Mouse (Mus musculus) kidney, adult 2 months (tissue): ENCODE measurements around the gene Slc19a3.

Experiments used
- CTCF ChIP-seq: fragments of 200-500 bp; conservative IDR thresholded peaks from 2 replicates; pipeline ENCODE4 v1.5.1; 2011; ENCODE audit warnings: low read depth, mild to moderate bottlenecking, control low read depth, low read length, moderate library complexity, mixed read lengths; ENCODE audit not compliant: insufficient read depth, insufficient read length
- POLR2A ChIP-seq: fragments of 200-500 bp; IDR thresholded peaks from one replicate; pipeline ENCODE4 v1.6.1; 2011; ENCODE audit warnings: low read depth, low read length, control low read depth

DNA sequence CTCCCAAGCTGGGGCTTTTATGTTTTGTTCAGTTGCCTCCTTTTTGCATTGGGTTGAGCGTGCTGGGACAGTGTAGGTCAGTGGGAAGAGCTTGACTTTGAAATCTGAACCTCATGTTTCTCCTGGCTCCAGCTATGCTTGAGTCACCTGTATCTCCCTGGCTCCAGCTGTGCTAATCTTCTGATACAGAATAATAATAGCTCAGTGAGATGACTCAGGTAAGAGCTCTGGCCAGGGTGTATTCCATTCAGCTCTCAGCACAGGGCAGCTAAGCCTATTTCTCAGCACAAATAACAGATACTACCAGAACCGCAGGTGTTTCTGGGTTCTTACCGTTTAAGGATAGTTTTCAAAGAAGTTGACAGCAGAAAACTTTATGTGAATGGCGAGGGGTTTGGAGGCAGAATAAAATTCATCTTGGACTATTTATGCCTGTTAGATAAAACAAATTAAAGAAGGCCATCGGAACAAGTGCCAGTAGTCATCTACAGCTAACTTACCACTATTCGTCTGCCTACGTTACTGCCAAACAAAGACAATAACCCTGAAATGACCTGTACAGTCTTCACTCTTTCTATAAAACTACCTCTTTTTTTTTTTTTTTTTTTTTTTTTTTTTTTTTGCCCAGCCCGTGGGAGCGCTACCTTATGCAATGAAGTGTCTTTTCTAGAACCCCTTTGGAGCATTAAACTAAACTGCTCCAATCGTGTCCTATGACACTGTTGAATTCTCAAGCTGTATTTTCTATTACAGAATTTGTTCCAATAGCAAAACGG, 1.2 kb downstream of the Slc19a3 start:
- TF ChIP-seq CTCF (no peak), POLR2A (no peak)
